Mouse (Mus musculus): Measurements from ENCODE around the gene Rap2b. TPM values are rescaled to one million over a fixed set of nuclear protein-coding genes. Genes with fewer than 3 reads are reported as not detected.

Rap2b gene
- polyA plus RNA-seq, 1 experiment from 2014 or later = 12.2 TPM

- Histone ChIP-seq H3K36me3 (no peaks in the 10 kb centered on the region), H3K4me2 (no peak overlapping the region), H3K4me1 (replicated peaks) (no peaks in the 10 kb centered on the region), H3K27ac (no peak overlapping the region), H3K9me3 (no peaks in the 10 kb centered on the region), H3K4me3 (replicated peaks) (no peak overlapping the region), H3K27me3 (no peaks in the 10 kb centered on the region), H3K9ac (replicated peaks) (no peak overlapping the region)
- 64% methylated on average over 4 of the region's 4 CpGs for WGBS
- no peak for ATAC-seq (ENCODE audit: insufficient number of reproducible peaks, insufficient read depth, low FRiP score, low TSS enrichment, low read depth)
These were observed 24.9 kb downstream of the Rap2b start for GRCm38 (mm10) chr3:61386368-61386767.

GRCm38 (mm10) chr3:61391564-61391963 is 30.1 kb downstream of the Rap2b start:
- Histone ChIP-seq H3K36me3 (no peaks in the 10 kb centered on the region), H3K9me3 (no peaks in the 10 kb centered on the region), H3K9ac (replicated peaks) (no peak overlapping the region), H3K4me3 (replicated peaks) (no peak overlapping the region), H3K27me3 (no peaks in the 10 kb centered on the region), H3K4me2 (no peak overlapping the region), H3K4me1 (replicated peaks) (no peaks in the 10 kb centered on the region), H3K27ac (no peak overlapping the region)
- 76% methylated on average over 4 of the region's 4 CpGs for WGBS
- ATAC-seq (ENCODE audit: insufficient number of reproducible peaks, insufficient read depth, low FRiP score, low TSS enrichment, low read depth) = no peak

GRCm38 (mm10) chr3:61392881-61393280 is 31.4 kb downstream of the Rap2b start:
- Histone ChIP-seq H3K4me1 (replicated peaks) (no peaks in the 10 kb centered on the region), H3K27me3 (no peaks in the 10 kb centered on the region), H3K4me3 (replicated peaks) (no peak overlapping the region), H3K9me3 (no peaks in the 10 kb centered on the region), H3K27ac (no peak overlapping the region), H3K4me2 (no peak overlapping the region), H3K9ac (replicated peaks) (no peak overlapping the region), H3K36me3 (no peaks in the 10 kb centered on the region)
- no peak for ATAC-seq (ENCODE audit: insufficient number of reproducible peaks, insufficient read depth, low FRiP score, low TSS enrichment, low read depth)
- 90% methylated on average over 1 of the region's 1 CpGs for WGBS

- Histone ChIP-seq H3K36me3 (no peaks in the 10 kb centered on the region), H3K4me1 (replicated peaks) (no peaks in the 10 kb centered on the region), H3K27me3 (no peaks in the 10 kb centered on the region), H3K27ac (no peak overlapping the region), H3K4me2 (no peak overlapping the region), H3K9ac (replicated peaks) (no peak overlapping the region), H3K9me3 (no peaks in the 10 kb centered on the region), H3K4me3 (replicated peaks) (no peak overlapping the region)
- 73% methylated on average over 3 of the region's 3 CpGs for WGBS
- ATAC-seq (ENCODE audit: insufficient number of reproducible peaks, insufficient read depth, low FRiP score, low TSS enrichment, low read depth) = no peak
These were observed 32.1 kb downstream of the Rap2b start for GRCm38 (mm10) chr3:61393520-61393919.

GRCm38 (mm10) chr3:61395382-61395781 is 33.9 kb downstream of the Rap2b start:
- 87% methylated on average over 3 of the region's 3 CpGs for WGBS

GRCm38 (mm10) chr3:61396728-61397127 is 35.3 kb downstream of the Rap2b start:
- H3K9ac ChIP-seq (replicated peaks) = no peak overlapping the region
- H3K4me3 ChIP-seq (replicated peaks) = no peak overlapping the region
- no peaks in the 10 kb centered on the region for H3K36me3 ChIP-seq
- H3K4me1 ChIP-seq (replicated peaks) = no peaks in the 10 kb centered on the region
- no peaks in the 10 kb centered on the region for H3K9me3 ChIP-seq
- 72% methylated on average over 2 of the region's 2 CpGs for WGBS
- no peak for ATAC-seq (ENCODE audit: insufficient number of reproducible peaks, insufficient read depth, low FRiP score, low TSS enrichment, low read depth)
- H3K27me3 ChIP-seq = no peaks in the 10 kb centered on the region
- no peak overlapping the region for H3K27ac ChIP-seq
- no peak overlapping the region for H3K4me2 ChIP-seq

More at GRCm38 (mm10) chr3:61395382-61395781, 33.9 kb downstream of the Rap2b start:
- Histone ChIP-seq H3K27me3 (no peaks in the 10 kb centered on the region), H3K36me3 (no peaks in the 10 kb centered on the region), H3K4me1 (replicated peaks) (no peaks in the 10 kb centered on the region), H3K27ac (no peak overlapping the region), H3K4me2 (no peak overlapping the region), H3K9me3 (no peaks in the 10 kb centered on the region), H3K4me3 (replicated peaks) (no peak overlapping the region), H3K9ac (replicated peaks) (no peak overlapping the region)
- ATAC-seq (ENCODE audit: insufficient number of reproducible peaks, insufficient read depth, low FRiP score, low TSS enrichment, low read depth) = no peak

GRCm38 (mm10) chr3:61400823-61401387 is 39.5 kb downstream of the Rap2b start:
- no peaks in the 10 kb centered on the region for H3K36me3 ChIP-seq
- H3K9ac ChIP-seq (replicated peaks) = no peak overlapping the region
- no peak overlapping the region for H3K4me3 ChIP-seq (replicated peaks)
- no peak overlapping the region for H3K4me2 ChIP-seq
- H3K27me3 ChIP-seq = no peaks in the 10 kb centered on the region
- H3K4me1 ChIP-seq (replicated peaks) = no peaks in the 10 kb centered on the region
- ATAC-seq (ENCODE audit: insufficient number of reproducible peaks, insufficient read depth, low FRiP score, low TSS enrichment, low read depth) = no peak
- 71% methylated on average over 1 of the region's 1 CpGs for WGBS
- no peak overlapping the region for H3K27ac ChIP-seq
- H3K9me3 ChIP-seq = no peaks in the 10 kb centered on the region

- WGBS = 90% methylated on average over 4 of the region's 4 CpGs
- Histone ChIP-seq H3K4me1 (replicated peaks) (no peaks in the 10 kb centered on the region), H3K9ac (replicated peaks) (no peak overlapping the region), H3K9me3 (no peaks in the 10 kb centered on the region), H3K4me2 (no peak overlapping the region), H3K4me3 (replicated peaks) (no peak overlapping the region), H3K27ac (no peak overlapping the region), H3K36me3 (no peaks in the 10 kb centered on the region), H3K27me3 (no peaks in the 10 kb centered on the region)
- no peak for ATAC-seq (ENCODE audit: insufficient number of reproducible peaks, insufficient read depth, low FRiP score, low TSS enrichment, low read depth)
These were observed 45.5 kb downstream of the Rap2b start for GRCm38 (mm10) chr3:61406921-61407320.

GRCm38 (mm10) chr3:61409683-61410082 is 48.2 kb downstream of the Rap2b start:
- Histone ChIP-seq H3K4me2 (no peak overlapping the region), H3K9me3 (no peaks in the 10 kb centered on the region), H3K4me1 (replicated peaks) (no peaks in the 10 kb centered on the region), H3K9ac (replicated peaks) (no peak overlapping the region), H3K36me3 (no peaks in the 10 kb centered on the region), H3K27me3 (no peaks in the 10 kb centered on the region), H3K27ac (no peak overlapping the region), H3K4me3 (replicated peaks) (no peak overlapping the region)
- ATAC-seq (ENCODE audit: insufficient number of reproducible peaks, insufficient read depth, low FRiP score, low TSS enrichment, low read depth) = no peak
- WGBS = 89% methylated on average over 6 of the region's 6 CpGs

- no peaks in the 10 kb centered on the region for H3K4me1 ChIP-seq (replicated peaks)
These were observed 54.4 kb downstream of the Rap2b start for GRCm38 (mm10) chr3:61415883-61416282.

More at GRCm38 (mm10) chr3:61415883-61416282, 54.4 kb downstream of the Rap2b start:
- WGBS = 86% methylated on average over 1 of the region's 1 CpGs
- no peak for ATAC-seq (ENCODE audit: insufficient number of reproducible peaks, insufficient read depth, low FRiP score, low TSS enrichment, low read depth)
- Histone ChIP-seq H3K36me3 (no peaks in the 10 kb centered on the region), H3K4me3 (replicated peaks) (no peak overlapping the region), H3K9ac (replicated peaks) (no peak overlapping the region), H3K27me3 (no peaks in the 10 kb centered on the region), H3K9me3 (no peaks in the 10 kb centered on the region), H3K4me2 (no peak overlapping the region), H3K27ac (no peak overlapping the region)
